ENCODE assay signal across 15 mouse cellular contexts in genomic region chr14:122487366-122487765, GRCm38 (mm10). TPM values are rescaled to one million over a fixed set of nuclear protein-coding genes. Genes with fewer than 3 reads are reported as not detected.
DNase-seq lines count a peak whose midpoint lies in the region; ATAC-seq and TF ChIP-seq lines count a peak whose summit lies in the region.
"Had no signal": no experiment of that assay in that cellular context is flagged by ENCODE, and none has a peak within 500 bp of the region (broad histone marks: within the 10 kb centered on the region; RNA-seq: fewer than 3 reads in every experiment).

No protein-coding gene starts in this region.

- TF ChIP-seq CTCF in kidney, postnatal 0 days (IDR thresholded peaks at IDR 0.05; ENCODE audit: low read depth), result no peak
- no peak for TF ChIP-seq CTCF in midbrain, postnatal 0 days (IDR thresholded peaks at IDR 0.05)

- H3K9me3 ChIP-seq in kidney, postnatal 0 days (replicated peaks; ENCODE audit: low read length), result no peaks in the 10 kb centered on the region
- H3K9me3 ChIP-seq in kidney, embryonic 16.5 days (ENCODE audit: low read length), result no peaks in the 10 kb centered on the region
- H3K9me3 ChIP-seq in hindbrain, embryonic 12.5 days (replicated peaks), result no peaks in the 10 kb centered on the region
- no peaks in the 10 kb centered on the region for H3K9me3 ChIP-seq in midbrain, postnatal 0 days (ENCODE audit: low read length)

- H3K27ac ChIP-seq in kidney, postnatal 0 days, result no peak overlapping the region
- H3K27ac ChIP-seq in kidney, embryonic 16.5 days (ENCODE audit: low read length), result no peak overlapping the region
- H3K27ac ChIP-seq in hindbrain, embryonic 12.5 days, result 0 out of 2 replicates have a peak overlapping the region, but pooled peaks have one; percentile 18
- H3K27ac ChIP-seq in midbrain, postnatal 0 days (ENCODE audit: low read depth, low read length), result no peak overlapping the region
- H3K27ac ChIP-seq: heart, adult 2 months had no signal

- H3K36me3 ChIP-seq in kidney, postnatal 0 days (ENCODE audit: insufficient read depth, low read length), result no peaks in the 10 kb centered on the region
- no peaks in the 10 kb centered on the region for H3K36me3 ChIP-seq in kidney, embryonic 16.5 days (ENCODE audit: insufficient read depth, low read length)
- H3K36me3 ChIP-seq in hindbrain, embryonic 12.5 days, result no peaks in the 10 kb centered on the region
- H3K36me3 ChIP-seq in midbrain, postnatal 0 days (ENCODE audit: insufficient read depth, low read length), result no peaks in the 10 kb centered on the region

- no peak overlapping the region for H3K9ac ChIP-seq in kidney, postnatal 0 days (ENCODE audit: low read depth, low read length)
- H3K9ac ChIP-seq in kidney, embryonic 16.5 days (replicated peaks; ENCODE audit: low read length), result no peak overlapping the region
- H3K9ac ChIP-seq in hindbrain, embryonic 12.5 days, result no peak overlapping the region
- H3K9ac ChIP-seq in midbrain, postnatal 0 days (replicated peaks; ENCODE audit: low read length, poor library complexity, severe bottlenecking), result no peak overlapping the region

- no peak for ATAC-seq in kidney, postnatal 0 days (replicated peaks; ENCODE audit: low FRiP score, low read depth)
- ATAC-seq in kidney, embryonic 16.5 days (ENCODE audit: low FRiP score, low TSS enrichment), result no peak
- no peak for ATAC-seq in hindbrain, embryonic 12.5 days (ENCODE audit: low FRiP score)
- ATAC-seq in midbrain, postnatal 0 days (ENCODE audit: low FRiP score), result no peak
- ATAC-seq: intestine, postnatal 0 days had no signal

- peaks cover 4% of the 10 kb centered on the region; the same call in 1 of the 2 replicates for H3K4me1 ChIP-seq in kidney, postnatal 0 days (replicated peaks; ENCODE audit: insufficient read depth, low read length)
- H3K4me1 ChIP-seq in kidney, embryonic 16.5 days (ENCODE audit: insufficient read depth, low read length), result peaks cover 4% of the 10 kb centered on the region; the same call in 1 of the 2 replicates
- H3K4me1 ChIP-seq in hindbrain, embryonic 12.5 days, result peaks cover 18% of the 10 kb centered on the region
- H3K4me1 ChIP-seq in midbrain, postnatal 0 days (ENCODE audit: insufficient read depth, low read length), result no peaks in the 10 kb centered on the region

- peak; percentile 34 for DNase-seq in kidney, postnatal 0 days (ENCODE audit: low spot score)
- DNase-seq in embryo, embryonic 10.5 days (ENCODE audit: low spot score), result peak; percentile 70
- no peak for DNase-seq in midbrain, postnatal 0 days (ENCODE audit: low spot score)
- DNase-seq in c-Kit-positive CD71-positive TER-119-positive erythroid progenitor cells, embryonic 14.5 days (ENCODE audit: low spot score), result no peak
- no peak for DNase-seq in urinary bladder, postnatal 14 days (ENCODE audit: low spot score)
- DNase-seq in adrenal gland, postnatal 10 days, result no peak
- DNase-seq: heart, adult 2 months; lung, postnatal 4 days; spleen, adult 18-20 months; thymus, adult 2 months had no signal

- peaks cover 77% of the 10 kb centered on the region for H3K27me3 ChIP-seq in kidney, postnatal 0 days (ENCODE audit: insufficient read depth, low read length)
- H3K27me3 ChIP-seq in kidney, embryonic 16.5 days (ENCODE audit: insufficient read depth, low read length), result peaks cover 81% of the 10 kb centered on the region
- H3K27me3 ChIP-seq in hindbrain, embryonic 12.5 days, result peaks cover 70% of the 10 kb centered on the region
- H3K27me3 ChIP-seq in midbrain, postnatal 0 days (ENCODE audit: insufficient read depth, low read length), result peaks cover 51% of the 10 kb centered on the region

- no peak overlapping the region for H3K4me3 ChIP-seq in kidney, postnatal 0 days (replicated peaks; ENCODE audit: low read depth, low read length)
- no peak overlapping the region for H3K4me3 ChIP-seq in kidney, embryonic 16.5 days (ENCODE audit: low read length)
- no peak overlapping the region for H3K4me3 ChIP-seq in hindbrain, embryonic 12.5 days
- H3K4me3 ChIP-seq in midbrain, postnatal 0 days (ENCODE audit: low read depth, low read length), result no peak overlapping the region
- H3K4me3 ChIP-seq: erythroblast, embryonic 14.5 days; heart, adult 2 months had no signal

- no peak overlapping the region for H3K4me2 ChIP-seq in kidney, postnatal 0 days (ENCODE audit: low read length)
- H3K4me2 ChIP-seq in kidney, embryonic 16.5 days (replicated peaks; ENCODE audit: low read depth, low read length), result no peak overlapping the region
- 0 out of 2 replicates have a peak overlapping the region, but pooled peaks have one; percentile 8 for H3K4me2 ChIP-seq in hindbrain, embryonic 12.5 days (replicated peaks)
- peak overlapping the region; percentile 10; the same call in 1 of the 2 replicates for H3K4me2 ChIP-seq in midbrain, postnatal 0 days (ENCODE audit: low read depth, low read length, poor library complexity, severe bottlenecking)
- H3K4me2 ChIP-seq: liver, embryonic 11.5 days had no signal

- 2% methylated on average over 5 of the region's 5 CpGs for WGBS in kidney, postnatal 0 days
- WGBS in kidney, embryonic 16.5 days, result 1% methylated on average over 5 of the region's 5 CpGs
- WGBS in hindbrain, embryonic 12.5 days, result 5% methylated on average over 5 of the region's 5 CpGs
- 12% methylated on average over 5 of the region's 5 CpGs for whole genome bisulfite sequencing in midbrain, postnatal 0 days

RNA-seq across cellular contexts. Expression of gene Gm10837, which starts 3.0 kb away (rescaled TPM):
- not detected in 2 replicates for polyA plus RNA-seq in kidney, postnatal 0 days (2015; fragmentation: Nextera tagmentation; extraction: Ambion mirVana)
- polyA plus RNA-seq in kidney, embryonic 16.5 days (2015; fragmentation: Nextera tagmentation; extraction: Ambion mirVana), result not detected in 2 replicates
- 0.55 and 0.58 TPM in 2 replicates for polyA plus RNA-seq in hindbrain, embryonic 12.5 days (2016; fragmentation: Nextera tagmentation; extraction: Ambion mirVana)
- 0.19 and 0.38 TPM in 2 replicates for total RNA-seq in midbrain, postnatal 0 days (2014; rRNA removed)
- polyA plus RNA-seq in midbrain, postnatal 0 days (2015; fragmentation: Nextera tagmentation; extraction: Ambion mirVana), result 0.21 and 0.32 TPM in 2 replicates
- total RNA-seq in adrenal gland, postnatal 10 days (2021), result not detected
- total RNA-seq: heart, adult 2 months had no signal
- polyA plus RNA-seq: erythroblast, embryonic 14.5 days; heart, adult 2 months; intestine, postnatal 0 days; liver, embryonic 11.5 days; thymus, adult 2 months had no signal

RNA-seq across cellular contexts. Expression of gene Zic2, which starts 12.1 kb away (rescaled TPM):
- polyA plus RNA-seq in kidney, postnatal 0 days (2015; fragmentation: Nextera tagmentation; extraction: Ambion mirVana), result not detected in 2 replicates
- not detected in 2 replicates for polyA plus RNA-seq in kidney, embryonic 16.5 days (2015; fragmentation: Nextera tagmentation; extraction: Ambion mirVana)
- 18.3 TPM in 2 replicates for polyA plus RNA-seq in hindbrain, embryonic 12.5 days (2016; fragmentation: Nextera tagmentation; extraction: Ambion mirVana)
- total RNA-seq in midbrain, postnatal 0 days (2014; rRNA removed), result 69.2 and 106 TPM in 2 replicates
- 6.9 and 13.9 TPM in 2 replicates for polyA plus RNA-seq in midbrain, postnatal 0 days (2015; fragmentation: Nextera tagmentation; extraction: Ambion mirVana)
- under 1 TPM; 0.15 to 0.21 TPM for total RNA-seq in adrenal gland, postnatal 10 days (2021)
- total RNA-seq: heart, adult 2 months had no signal
- polyA plus RNA-seq: erythroblast, embryonic 14.5 days; intestine, postnatal 0 days; liver, embryonic 11.5 days; thymus, adult 2 months had no signal

RNA-seq across cellular contexts. Expression of gene Zic5, which starts 21.9 kb away (rescaled TPM):
- polyA plus RNA-seq in kidney, postnatal 0 days (2015; fragmentation: Nextera tagmentation; extraction: Ambion mirVana), result 0.06 and 0.11 TPM in 2 replicates
- polyA plus RNA-seq in kidney, embryonic 16.5 days (2015; fragmentation: Nextera tagmentation; extraction: Ambion mirVana), result 0.06 and 0.14 TPM in 2 replicates
- polyA plus RNA-seq in hindbrain, embryonic 12.5 days (2016; fragmentation: Nextera tagmentation; extraction: Ambion mirVana), result 18.1 and 25.0 TPM in 2 replicates
- 10.7 and 24.8 TPM in 2 replicates for total RNA-seq in midbrain, postnatal 0 days (2014; rRNA removed)
- 4.4 and 8.8 TPM in 2 replicates for polyA plus RNA-seq in midbrain, postnatal 0 days (2015; fragmentation: Nextera tagmentation; extraction: Ambion mirVana)
- total RNA-seq in adrenal gland, postnatal 10 days (2021), result not detected
- total RNA-seq: heart, adult 2 months had no signal
- polyA plus RNA-seq: heart, adult 2 months; intestine, postnatal 0 days; thymus, adult 2 months had no signal

RNA-seq across cellular contexts. Expression of gene Gm5089, which starts 36.5 kb away (rescaled TPM):
- not detected in 2 replicates for polyA plus RNA-seq in kidney, postnatal 0 days (2015; fragmentation: Nextera tagmentation; extraction: Ambion mirVana)
- not detected in 2 replicates for polyA plus RNA-seq in kidney, embryonic 16.5 days (2015; fragmentation: Nextera tagmentation; extraction: Ambion mirVana)
- polyA plus RNA-seq in hindbrain, embryonic 12.5 days (2016; fragmentation: Nextera tagmentation; extraction: Ambion mirVana), result 2.8 and 4.0 TPM in 2 replicates
- total RNA-seq in midbrain, postnatal 0 days (2014; rRNA removed), result 1.9 TPM in 1 of 2 replicates, not detected in the other
- 0.07 TPM in 1 of 2 replicates, not detected in the other for polyA plus RNA-seq in midbrain, postnatal 0 days (2015; fragmentation: Nextera tagmentation; extraction: Ambion mirVana)
- not detected for total RNA-seq in adrenal gland, postnatal 10 days (2021)
- total RNA-seq: heart, adult 2 months had no signal
- polyA plus RNA-seq: erythroblast, embryonic 14.5 days; heart, adult 2 months; intestine, postnatal 0 days; liver, embryonic 11.5 days; thymus, adult 2 months had no signal

RNA-seq across cellular contexts. Expression of gene Pcca, which starts 46.8 kb away (rescaled TPM):
- polyA plus RNA-seq in kidney, postnatal 0 days (2015; fragmentation: Nextera tagmentation; extraction: Ambion mirVana), result 36.0 and 42.1 TPM in 2 replicates
- 29.7 and 30.7 TPM in 2 replicates for polyA plus RNA-seq in kidney, embryonic 16.5 days (2015; fragmentation: Nextera tagmentation; extraction: Ambion mirVana)
- polyA plus RNA-seq in hindbrain, embryonic 12.5 days (2016; fragmentation: Nextera tagmentation; extraction: Ambion mirVana), result 33.4 and 34.9 TPM in 2 replicates
- 9.2 and 16.7 TPM in 2 replicates for total RNA-seq in midbrain, postnatal 0 days (2014; rRNA removed)
- polyA plus RNA-seq in midbrain, postnatal 0 days (2015; fragmentation: Nextera tagmentation; extraction: Ambion mirVana), result 22.1 and 27.2 TPM in 2 replicates
- 100 to 1,000 TPM; 167 to 170 TPM for total RNA-seq in adrenal gland, postnatal 10 days (2021)

Comparison
In these comparisons a context has a peak if more than half of its experiments do, and no peak if none do; other contexts are left out.
1. DNase-seq: peak in kidney, postnatal 0 days (single experiment) and embryo, embryonic 10.5 days (single experiment); none in midbrain, postnatal 0 days (single experiment), c-Kit-positive CD71-positive TER-119-positive erythroid progenitor cells, embryonic 14.5 days (single experiment), urinary bladder, postnatal 14 days (single experiment) and adrenal gland, postnatal 10 days (single experiment).
2. H3K4me2 ChIP-seq: peak in hindbrain, embryonic 12.5 days (single experiment) and midbrain, postnatal 0 days (single experiment); none in kidney, postnatal 0 days (single experiment) and kidney, embryonic 16.5 days (single experiment).